In the genomic region with DNA sequence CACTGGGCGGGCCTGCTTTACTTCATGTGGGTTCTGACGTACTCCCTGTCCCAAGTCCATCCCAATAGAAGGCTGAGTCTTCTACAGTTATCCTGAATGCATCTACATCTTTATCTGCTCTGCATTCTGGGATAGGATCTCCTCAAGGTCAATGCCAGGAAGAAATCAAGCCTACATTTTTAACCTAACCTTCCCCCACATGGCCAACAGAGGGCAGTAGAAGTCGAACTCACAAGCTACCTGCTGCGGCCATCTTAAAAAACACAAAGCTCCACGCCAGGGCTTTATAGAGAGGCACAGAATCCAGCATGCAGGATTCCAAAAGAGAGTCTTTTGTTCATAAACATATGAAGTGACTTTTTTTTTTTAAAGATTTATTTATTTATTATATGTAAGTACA, we compare ENCODE assay signal across 9 mouse cellular contexts. TPM values are rescaled to one million over a fixed set of nuclear protein-coding genes. Genes with fewer than 3 reads are reported as not detected.
DNase-seq lines count a peak whose midpoint lies in the region; ATAC-seq and TF ChIP-seq lines count a peak whose summit lies in the region.
"Had no signal": no experiment of that assay in that cellular context is flagged by ENCODE, and none has a peak within 500 bp of the region (broad histone marks: within the 10 kb centered on the region; RNA-seq: fewer than 3 reads in every experiment).

No protein-coding gene starts in this region.

- H3K4me2 ChIP-seq in liver, postnatal 0 days (ENCODE audit: low read depth, low read length) = no peak overlapping the region

- no peaks in the 10 kb centered on the region for H3K4me1 ChIP-seq in testis, adult 2 months (ENCODE audit: control insufficient read depth, insufficient read depth, low read length)
- H3K4me1 ChIP-seq in liver, postnatal 0 days (ENCODE audit: insufficient read depth) = peaks cover 19% of the 10 kb centered on the region

- intact Hi-C loops in gastrocnemius, postnatal 36 days (cut with DNase I) = no loop called here

- no peak overlapping the region for H3K4me3 ChIP-seq in testis, adult 2 months (ENCODE audit: control insufficient read depth, low read depth, low read length)
- no peak overlapping the region for H3K4me3 ChIP-seq in liver, postnatal 0 days (ENCODE audit: low read depth, low read length)

- H3K27me3 ChIP-seq in testis, adult 2 months (ENCODE audit: control insufficient read depth, insufficient read depth, low read length) = no peaks in the 10 kb centered on the region
- no peaks in the 10 kb centered on the region for H3K27me3 ChIP-seq in liver, postnatal 0 days (ENCODE audit: insufficient read depth, low read length)

- H3K9me3 ChIP-seq in liver, postnatal 0 days (ENCODE audit: low read length) = no peaks in the 10 kb centered on the region

- DNase-seq in adrenal gland, adult 2 months = peak; percentile 22
- no peak for DNase-seq in adrenal gland, postnatal 25 days
- no peak for DNase-seq in testis, postnatal 14 days (ENCODE audit: low spot score)
- peak; percentile 42 for DNase-seq in liver, postnatal 0 days
- peak; percentile 52 for DNase-seq in thymus, postnatal 4 days
- DNase-seq in gastrocnemius, postnatal 36 days = no peak
- DNase-seq in urinary bladder, postnatal 4 days (ENCODE audit: low spot score in 2 of 2) = no peak

- no peak overlapping the region for H3K27ac ChIP-seq in testis, adult 2 months (ENCODE audit: control insufficient read depth, insufficient read depth, low read depth, low read length)
- H3K27ac ChIP-seq in liver, postnatal 0 days (ENCODE audit: low read depth) = no peak overlapping the region

- no peaks in the 10 kb centered on the region for H3K36me3 ChIP-seq in testis, adult 2 months (ENCODE audit: control insufficient read depth, insufficient read depth, low read length)
- H3K36me3 ChIP-seq in liver, postnatal 0 days (replicated peaks; ENCODE audit: insufficient read depth, low read length) = no peaks in the 10 kb centered on the region

- no peak for TF ChIP-seq EP300 in liver, postnatal 0 days (IDR thresholded peaks at IDR 0.05; ENCODE audit: low read depth)

- no peak overlapping the region for H3K9ac ChIP-seq in liver, postnatal 0 days (replicated peaks)

- ATAC-seq in liver, postnatal 0 days = no peak

- TF ChIP-seq CTCF in testis, adult 2 months (IDR thresholded peaks at IDR 0.05; ENCODE audit: control insufficient read depth, insufficient read depth, insufficient replicate concordance, low read depth, low read length) = peak; percentile 16; the same call in 1 of the 2 replicates
- peak; percentile 67 for TF ChIP-seq CTCF in liver, postnatal 0 days (IDR thresholded peaks at IDR 0.05; ENCODE audit: low read depth)

- no peak for TF ChIP-seq POLR2A in testis, adult 2 months (IDR thresholded peaks at IDR 0.05; ENCODE audit: control insufficient read depth, low read depth, low read length)

- 69% methylated on average over 5 of the region's 5 CpGs for WGBS in liver, postnatal 0 days (ENCODE audit: insufficient replicate concordance)

RNA-seq across cellular contexts. Expression of gene Mgat4e, which starts 25.1 kb away (rescaled TPM):
- not detected for total RNA-seq in adrenal gland, adult 2 months (2021)
- polyA plus RNA-seq in adrenal gland, adult 2 months (2012; rRNA removed) = not detected in 2 replicates
- total RNA-seq in adrenal gland, postnatal 25 days (2021) = not detected in 2 replicates
- polyA plus RNA-seq in testis, adult 2 months (2012; rRNA removed) = 87.2 and 108 TPM in 2 replicates
- polyA plus RNA-seq in liver, postnatal 0 days (2015; fragmentation: Nextera tagmentation; extraction: Ambion mirVana) = not detected in 2 replicates
- total RNA-seq in gastrocnemius, postnatal 36 days (2021) = not detected
- polyA plus RNA-seq: C2C12 had no signal

RNA-seq across cellular contexts. Expression of gene Rabif, which starts 30.0 kb away (rescaled TPM):
- 10 to 100 TPM; 28.6 to 30.0 TPM for total RNA-seq in adrenal gland, adult 2 months (2021)
- polyA plus RNA-seq in adrenal gland, adult 2 months (2012; rRNA removed) = 13.9 and 18.2 TPM in 2 replicates
- 34.1 and 38.4 TPM in 2 replicates for total RNA-seq in adrenal gland, postnatal 25 days (2021)
- 12.6 and 14.4 TPM in 2 replicates for polyA plus RNA-seq in testis, adult 2 months (2012; rRNA removed)
- 12.4 and 13.2 TPM in 2 replicates for polyA plus RNA-seq in liver, postnatal 0 days (2015; fragmentation: Nextera tagmentation; extraction: Ambion mirVana)
- total RNA-seq in gastrocnemius, postnatal 36 days (2021) = 1 to 10 TPM; 5.1 to 5.5 TPM

RNA-seq across cellular contexts. Expression of gene Kdm5b, which starts 35.5 kb away (rescaled TPM):
- 10 to 100 TPM; 36.0 TPM for total RNA-seq in adrenal gland, adult 2 months (2021)
- 22.3 and 23.5 TPM in 2 replicates for polyA plus RNA-seq in adrenal gland, adult 2 months (2012; rRNA removed)
- total RNA-seq in adrenal gland, postnatal 25 days (2021) = 45.5 and 55.4 TPM in 2 replicates
- polyA plus RNA-seq in testis, adult 2 months (2012; rRNA removed) = 42.2 and 43.6 TPM in 2 replicates
- 5.8 and 6.4 TPM in 2 replicates for polyA plus RNA-seq in liver, postnatal 0 days (2015; fragmentation: Nextera tagmentation; extraction: Ambion mirVana)
- 10 to 100 TPM in 1 of 2 experiments, 1 to 10 TPM in 1; 9.2 to 11.1 TPM for total RNA-seq in gastrocnemius, postnatal 36 days (2021)

Comparison
In these comparisons a context has a peak if more than half of its experiments do, and no peak if none do; other contexts are left out.
1. DNase-seq: peak in adrenal gland, adult 2 months (single experiment), liver, postnatal 0 days (single experiment) and thymus, postnatal 4 days (single experiment); none in adrenal gland, postnatal 25 days (single experiment), testis, postnatal 14 days (single experiment), gastrocnemius, postnatal 36 days (0 of 2) and urinary bladder, postnatal 4 days (0 of 2).